Mouse (Mus musculus): Measurements from ENCODE around the gene Pkp4.

DNA sequence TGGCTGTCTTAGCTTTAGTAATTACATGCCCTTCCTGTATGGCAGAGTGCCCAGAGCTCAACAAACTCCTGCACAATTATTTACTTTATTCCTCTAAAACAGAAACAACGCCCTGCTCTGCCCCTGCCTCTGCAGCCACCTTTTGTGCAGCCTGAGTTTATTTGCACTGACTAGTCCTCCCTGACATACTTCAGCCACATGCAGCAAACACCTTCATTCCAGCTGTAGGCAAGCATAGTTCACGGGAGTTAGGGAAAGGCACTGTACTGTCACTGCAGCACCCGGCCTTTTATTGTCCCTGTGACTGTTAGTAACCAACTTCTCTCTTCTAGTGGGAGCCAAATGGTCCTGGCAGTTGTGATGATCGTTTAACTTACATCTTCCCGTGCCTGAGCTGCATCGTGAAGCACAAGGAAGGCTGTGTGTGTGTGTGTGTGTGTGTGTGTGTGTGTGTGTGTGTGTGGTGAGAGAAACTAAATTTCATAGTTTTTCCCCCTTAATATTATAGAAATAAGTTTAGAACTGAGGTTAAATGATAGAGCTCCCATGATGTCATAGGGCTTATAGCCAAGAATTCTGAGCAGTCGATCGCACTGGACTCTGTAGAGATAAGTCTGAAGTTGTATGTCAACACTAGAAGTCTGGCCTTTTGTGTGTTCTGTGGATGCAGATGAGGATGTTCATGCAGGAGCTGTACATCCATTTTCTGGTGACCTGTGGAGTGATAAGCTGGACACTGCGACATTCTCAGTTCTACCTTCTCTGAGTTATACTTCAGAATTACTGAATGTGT is 59.5 kb downstream of the Pkp4 start:
- no peak for TF ChIP-seq FLI1 (IDR thresholded peaks at IDR 0.05; ENCODE audit: low read length)
- TF ChIP-seq GATA1 (IDR thresholded peaks at IDR 0.05; ENCODE audit: borderline replicate concordance, low read length) = no peak
